Mouse (Mus musculus) liver, embryonic 14.5 days (tissue): ENCODE measurements around the gene Acot6.

Experiments
- CTCF ChIP-seq: IDR thresholded peaks from 2 replicates; pipeline ENCODE4 v1.5.1; 2016; ENCODE audit warnings: antibody characterized with exemption, low read depth, control low read depth
- EP300 ChIP-seq: IDR thresholded peaks from 2 replicates; pipeline ENCODE4 v1.6.1; 2016; ENCODE audit warnings: antibody characterized with exemption, low read depth

DNA sequence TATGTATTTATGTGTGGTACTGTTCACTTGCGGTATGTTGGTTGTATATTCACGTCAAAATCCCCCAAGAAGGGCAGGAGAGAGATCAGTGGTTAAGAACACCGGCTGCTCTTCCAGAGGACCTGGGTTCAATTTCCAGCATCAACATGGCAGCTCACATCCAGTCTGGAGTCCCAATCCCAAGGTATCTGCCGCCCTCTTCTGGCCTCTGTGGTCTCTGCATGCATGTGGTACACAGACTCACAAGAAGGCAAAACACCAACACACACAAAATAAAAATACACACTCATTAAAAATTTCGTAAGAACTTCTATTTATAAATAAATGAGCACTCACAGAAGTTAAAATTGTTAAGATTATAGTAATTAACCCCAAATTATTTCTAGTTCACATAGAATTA lies 37.2 kb upstream of the Acot6 start:
- TF ChIP-seq EP300 (no peak), CTCF (peak; percentile 63)
